Mouse (Mus musculus) C2C12 (cell line): Measurements from ENCODE around the gene Ugt1a10. TPM values are rescaled to one million over a fixed set of nuclear protein-coding genes. Genes with fewer than 3 reads are reported as not detected.
"Not testable (repeated sequence)": the region's sequence is repeated elsewhere in the genome, so short reads cannot be mapped to it uniquely, and the experiment has no call there.

Source experiments
- H3K27me3 ChIP-seq: one replicate; pipeline ENCODE4 v1.6.1; 2011; ENCODE audit not compliant: control insufficient read depth, insufficient read depth, insufficient read length
- H3K36me3 ChIP-seq: one replicate; pipeline ENCODE4 v1.6.1; 2011; ENCODE audit not compliant: control insufficient read depth, insufficient read depth
- H3K4me3 ChIP-seq: one replicate; pipeline ENCODE4 v1.5.1; 2011; ENCODE audit warnings: mild to moderate bottlenecking, control low read depth; ENCODE audit not compliant: poor library complexity, insufficient read depth, severe bottlenecking
- H3K79me2 ChIP-seq: one replicate; pipeline ENCODE4 v1.6.1; 2011; ENCODE audit not compliant: control insufficient read depth, insufficient read depth
- H3K79me3 ChIP-seq: one replicate; pipeline ENCODE4 v1.6.1; 2011; ENCODE audit warnings: low read depth, control low read depth
- H3ac ChIP-seq: one replicate; pipeline ENCODE3; 2011; ENCODE audit warnings: low read depth; ENCODE audit not compliant: control insufficient read depth, insufficient read length
- CEBPB ChIP-seq: IDR thresholded peaks from one replicate; pipeline ENCODE4 v1.6.1; 2011; ENCODE audit warnings: low read depth, mild to moderate bottlenecking, control low read depth, moderate library complexity
- CTCF ChIP-seq: IDR thresholded peaks from one replicate; pipeline ENCODE4 v1.5.1; 2011; ENCODE audit not compliant: control insufficient read depth, insufficient read depth, insufficient read length
- FOSL1 ChIP-seq: IDR thresholded peaks from one replicate; pipeline ENCODE4 v1.8.0; 2011; ENCODE audit warnings: mild to moderate bottlenecking, low read length; ENCODE audit not compliant: poor library complexity, insufficient read depth, severe bottlenecking
- MAX ChIP-seq: IDR thresholded peaks from one replicate; pipeline ENCODE4 v1.6.1; 2011; ENCODE audit warnings: mild to moderate bottlenecking, control low read depth
- MYOD1 ChIP-seq: IDR thresholded peaks from one replicate; pipeline ENCODE4 v1.6.1; 2011; ENCODE audit warnings: low read depth; ENCODE audit not compliant: control insufficient read depth, insufficient read length
- MYOG ChIP-seq: IDR thresholded peaks from one replicate; pipeline ENCODE4 v1.6.1; 2011; ENCODE audit not compliant: control insufficient read depth, insufficient read length; ENCODE audit errors: extremely low read depth
- USF1 ChIP-seq: IDR thresholded peaks from one replicate; pipeline ENCODE4 v1.6.1; 2011; ENCODE audit warnings: low read depth, mild to moderate bottlenecking, control low read depth, moderate library complexity
- polyA plus RNA-seq: library from polyadenylated mRNA; unstranded; fragments of >200 nt; fragmentation: generic; extraction: Trizol; gene quantifications from one replicate; pipeline ENCODE4 v1.2.1, GENCODE M21; 2012; ENCODE audit warnings: missing spikeins

The Ugt1a10 gene
- polyA plus RNA-seq, 1 experiment = not detected

- Histone ChIP-seq H3ac (no peak overlapping the region), H3K27me3 (no peaks in the 10 kb centered on the region), H3K36me3 (no peaks in the 10 kb centered on the region), H3K79me3 (no peaks in the 10 kb centered on the region), H3K4me3 (no peak overlapping the region), H3K79me2 (no peaks in the 10 kb centered on the region)
- TF ChIP-seq MAX (no peak), USF1 (no peak), FOSL1 (no peak), MYOG (no peak), CTCF (no peak), CEBPB (no peak), MYOD1 (no peak)
Measured at GRCm38 (mm10) chr1:88224029-88224776, 169.0 kb downstream of the Ugt1a10 start.

GRCm38 (mm10) chr1:88225301-88225700 is 170.1 kb downstream of the Ugt1a10 start:
- not testable (repeated sequence) for H3K36me3 ChIP-seq, H3K27me3 ChIP-seq, H3K4me3 ChIP-seq, H3K79me3 ChIP-seq, H3ac ChIP-seq, H3K79me2 ChIP-seq

- H3K36me3 ChIP-seq = no peaks in the 10 kb centered on the region
- H3ac ChIP-seq = no peak overlapping the region
- no peaks in the 10 kb centered on the region for H3K79me3 ChIP-seq
- TF ChIP-seq MAX (no peak), MYOD1 (no peak)
- H3K79me2 ChIP-seq = no peaks in the 10 kb centered on the region
- peaks cover 9% of the 10 kb centered on the region for H3K27me3 ChIP-seq
- no peak overlapping the region for H3K4me3 ChIP-seq
Measured at GRCm38 (mm10) chr1:88225741-88226140, 170.6 kb downstream of the Ugt1a10 start.

- no peaks in the 10 kb centered on the region for H3K79me3 ChIP-seq
- no peak for TF ChIP-seq CTCF
- no peak for TF ChIP-seq MYOG
- TF ChIP-seq USF1 = no peak
- TF ChIP-seq MAX = no peak
- H3K79me2 ChIP-seq = no peaks in the 10 kb centered on the region
- H3K36me3 ChIP-seq = no peaks in the 10 kb centered on the region
- H3ac ChIP-seq = no peak within 1 kb of the TSS
- peaks cover 10% of the 10 kb centered on the region for H3K27me3 ChIP-seq
- H3K4me3 ChIP-seq = no peak within 1 kb of the TSS
Measured at GRCm38 (mm10) chr1:88226670-88227379, 171.6 kb downstream of the Ugt1a10 start, which contains the start of gene Mroh2a. TSS of gene Mroh2a (plus strand) at chr1:88226986.

- H3K79me2 ChIP-seq = no peaks in the 10 kb centered on the region
- peaks cover 15% of the 10 kb centered on the region for H3K27me3 ChIP-seq
- H3ac ChIP-seq = no peak overlapping the region
- TF ChIP-seq USF1 (no peak), CEBPB (no peak), MYOG (no peak), CTCF (no peak), MAX (no peak), MYOD1 (no peak), FOSL1 (no peak)
- H3K36me3 ChIP-seq = no peaks in the 10 kb centered on the region
- no peaks in the 10 kb centered on the region for H3K79me3 ChIP-seq
- H3K4me3 ChIP-seq = no peak overlapping the region
Measured at GRCm38 (mm10) chr1:88227482-88227881, 172.3 kb downstream of the Ugt1a10 start.

GRCm38 (mm10) chr1:88228121-88228520 is 172.9 kb downstream of the Ugt1a10 start:
- H3K4me3 ChIP-seq = no peak overlapping the region
- H3ac ChIP-seq = no peak overlapping the region
- H3K27me3 ChIP-seq = peaks cover 16% of the 10 kb centered on the region
- no peaks in the 10 kb centered on the region for H3K79me3 ChIP-seq
- H3K79me2 ChIP-seq = no peaks in the 10 kb centered on the region
- TF ChIP-seq CTCF (no peak), MAX (no peak), MYOD1 (no peak), FOSL1 (no peak), CEBPB (no peak), MYOG (no peak), USF1 (no peak)
- no peaks in the 10 kb centered on the region for H3K36me3 ChIP-seq
